Mouse (Mus musculus) yolk sac, embryonic 10.5 days (tissue): ENCODE measurements at regions not wholly inside any gene's neighbourhood (a gene's known extent, or its start where the extent isn't known, plus 50 kb on each side); places are given as distances from the start of the nearest gene placed in this dataset.
A peak's percentile ranks its signal among the peaks of the same experiment; 100 is the strongest.

Experiments
- DNase-seq: peaks from one replicate; pipeline ENCODE4 v3.0.0-alpha.2; 2017; ENCODE audit warnings: low spot score

DNA sequence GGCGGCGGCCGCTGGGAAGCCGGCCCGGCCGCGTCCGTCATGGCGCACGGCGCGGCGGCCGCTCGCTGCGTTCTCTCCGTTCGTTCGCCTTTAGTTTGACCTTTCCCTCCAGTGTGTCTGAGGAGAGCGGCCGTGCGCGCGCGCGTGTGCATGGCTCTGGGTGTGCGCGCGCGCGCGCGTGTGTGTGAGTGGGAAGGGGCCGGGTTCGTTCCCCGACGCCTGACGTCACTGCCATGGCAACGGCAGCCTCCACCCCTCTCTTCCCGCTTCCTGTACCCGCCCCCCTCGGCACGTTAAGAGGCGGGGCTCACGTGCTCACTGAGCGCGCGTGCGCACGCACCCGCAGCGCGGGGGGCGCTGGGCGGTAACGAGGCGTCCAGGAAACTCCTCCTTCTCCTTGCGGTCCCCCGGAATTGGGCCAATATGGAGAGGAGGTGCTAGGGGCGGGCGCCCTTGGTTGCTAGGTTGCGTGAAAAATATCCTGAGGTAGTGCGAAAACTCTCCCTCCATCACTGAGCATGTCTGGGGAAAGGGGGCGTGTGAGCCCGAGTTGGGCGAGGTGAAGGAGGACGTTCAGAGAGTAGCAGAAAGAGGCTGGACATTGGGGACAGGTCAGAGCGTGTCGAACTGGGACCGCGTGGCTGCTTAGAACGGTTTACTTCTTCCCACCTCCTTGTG, 1862.5 kb upstream of the Lrrc6 start:
- DNase-seq, result peak; percentile 98

DNA sequence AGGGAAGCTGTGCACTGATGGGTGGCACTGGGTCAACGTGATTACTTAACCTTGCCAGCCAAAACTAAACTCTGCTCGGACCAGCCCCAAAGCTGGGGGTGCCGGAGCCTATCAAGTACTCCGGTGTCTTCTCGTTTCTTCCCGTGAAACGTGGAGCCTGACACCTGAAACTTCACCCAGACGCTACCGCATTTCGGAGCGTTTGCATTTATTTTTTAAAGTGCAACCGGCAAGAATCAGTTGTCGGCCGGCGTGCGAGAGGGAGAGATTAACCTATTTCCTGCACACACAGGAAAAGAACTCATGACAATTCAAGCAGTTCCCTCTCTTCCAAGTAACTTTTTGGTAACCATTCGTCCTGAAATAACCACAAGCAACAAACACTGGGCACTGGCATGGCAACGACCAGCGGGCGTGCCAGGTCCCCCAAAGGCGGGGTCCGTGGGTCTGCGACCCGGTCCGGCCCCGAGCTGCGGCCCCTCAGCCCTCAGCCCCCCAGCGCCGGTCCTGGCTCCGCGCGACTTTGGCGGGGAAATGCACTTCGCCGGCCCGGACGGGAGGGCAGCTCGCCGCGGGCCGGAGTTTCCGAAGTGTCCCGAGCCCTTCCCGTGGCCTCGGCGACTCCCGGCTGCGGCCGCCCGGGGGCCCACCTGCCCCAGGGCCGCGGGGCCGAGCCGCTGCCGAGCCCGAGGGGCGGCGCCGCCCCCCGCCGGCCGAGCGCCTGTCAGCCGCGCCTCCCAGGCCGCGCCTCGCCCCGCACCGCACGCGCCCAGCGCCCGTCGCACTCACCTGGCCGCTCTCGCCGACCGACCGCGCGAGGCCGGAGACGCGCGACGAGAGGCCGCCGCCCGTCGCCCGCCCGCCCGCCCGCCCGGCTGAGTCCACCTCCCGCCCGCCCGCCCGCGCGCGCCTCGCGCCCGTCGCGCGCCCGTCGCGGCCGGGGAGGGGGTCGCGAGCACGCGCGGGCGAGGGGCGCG, 1861.7 kb upstream of the Lrrc6 start:
- peak; percentile 47 for DNase-seq

DNA sequence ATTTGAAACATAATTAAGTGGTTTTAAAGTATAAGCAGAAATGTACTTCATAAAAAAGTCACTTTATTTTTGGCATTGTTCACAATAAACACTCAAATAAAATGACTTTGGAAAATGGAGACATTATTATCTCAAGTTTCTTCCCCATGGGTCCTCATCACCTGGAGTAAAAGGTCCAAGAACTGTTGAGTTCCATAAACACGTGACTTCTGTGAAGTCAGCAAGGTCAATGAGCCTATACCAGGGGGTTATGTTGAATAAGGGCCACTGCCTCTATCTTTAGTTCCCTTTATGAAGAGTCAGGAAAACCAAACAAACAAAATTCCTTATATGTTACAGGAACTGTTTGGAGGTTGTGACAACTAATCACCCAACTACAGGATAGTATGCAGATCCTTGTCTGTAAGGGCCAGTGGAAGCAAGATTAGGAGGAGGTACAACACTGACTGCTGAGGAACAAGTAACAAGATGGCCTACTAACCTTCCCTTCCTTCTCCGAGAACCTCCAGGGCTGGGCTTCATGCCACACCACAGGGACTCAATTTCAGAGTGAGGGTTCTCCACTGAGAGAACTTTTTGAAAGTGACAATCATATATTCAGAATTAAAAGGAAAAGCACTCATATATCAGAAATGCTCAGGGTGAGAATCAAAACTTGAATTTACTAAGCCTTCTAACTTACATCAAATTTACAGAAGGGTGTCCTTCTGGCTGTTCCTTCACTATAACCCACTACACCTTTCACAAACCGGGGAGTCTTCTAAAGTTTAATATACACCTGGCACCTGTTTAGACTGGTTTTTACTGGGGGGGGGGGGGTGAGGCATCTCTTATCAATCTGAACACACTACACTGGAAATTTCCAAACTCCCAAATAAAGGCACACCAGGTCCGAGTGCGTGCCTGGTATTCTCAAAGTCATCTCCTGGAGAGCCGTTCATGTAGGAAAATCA, 1860.5 kb upstream of the Lrrc6 start:
- no peak for DNase-seq

DNA sequence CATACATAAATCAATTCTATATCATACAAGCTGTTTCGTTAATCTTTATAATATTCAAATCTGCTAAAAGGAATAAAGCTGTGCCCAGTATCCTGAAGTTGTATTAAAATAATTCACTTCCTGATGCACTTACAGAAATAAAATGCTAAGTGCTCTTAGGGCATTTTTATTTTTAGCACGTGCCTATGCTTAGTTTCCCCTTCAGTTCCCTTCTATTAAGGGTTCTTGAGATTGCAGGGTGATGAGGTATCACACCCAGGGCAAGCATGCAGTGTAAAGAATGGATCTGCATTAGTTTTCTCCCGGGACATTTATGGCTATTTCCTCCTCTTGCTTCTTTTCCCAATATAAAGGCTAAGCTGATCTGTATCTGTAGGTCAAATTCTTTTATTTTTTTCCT, 1858.8 kb upstream of the Lrrc6 start:
- no peak for DNase-seq

DNA sequence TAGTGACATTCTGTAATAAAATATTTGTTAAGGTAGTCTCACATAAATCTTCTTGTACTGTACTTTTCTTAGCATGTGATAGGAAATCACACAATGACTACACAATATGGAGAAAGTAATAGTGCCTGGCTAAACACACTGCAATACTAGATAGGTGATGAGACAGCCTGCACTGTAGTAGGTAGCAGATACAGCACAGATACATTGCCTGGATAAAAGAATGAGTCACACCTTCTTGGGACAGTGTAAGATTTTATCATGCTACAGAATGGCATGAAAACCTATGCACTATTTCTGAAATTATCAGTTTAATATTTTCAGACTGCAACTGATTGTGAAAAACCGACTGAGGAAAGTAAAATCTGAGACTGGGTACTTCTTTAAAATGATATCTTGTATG, 1855.2 kb upstream of the Lrrc6 start:
- DNase-seq, result no peak

DNA sequence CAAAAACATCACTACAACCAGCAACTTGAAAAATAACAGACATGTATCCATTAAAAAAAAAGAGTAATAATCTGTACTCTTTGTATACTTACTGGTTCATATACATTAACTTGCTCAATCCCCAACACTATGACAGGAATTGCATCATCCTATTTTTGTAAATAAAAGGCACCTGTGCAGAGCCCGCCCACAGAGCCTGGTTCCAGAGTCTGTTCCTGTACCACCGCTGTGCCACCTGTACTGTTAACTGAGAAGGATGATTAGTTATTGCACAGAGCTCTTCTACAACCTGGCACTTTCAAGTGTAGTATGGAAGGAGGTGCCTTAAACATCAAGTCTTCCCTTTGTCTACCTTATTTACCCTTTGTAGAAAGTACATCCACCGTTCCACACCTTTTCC, 1843.9 kb upstream of the Lrrc6 start:
- no peak for DNase-seq

DNA sequence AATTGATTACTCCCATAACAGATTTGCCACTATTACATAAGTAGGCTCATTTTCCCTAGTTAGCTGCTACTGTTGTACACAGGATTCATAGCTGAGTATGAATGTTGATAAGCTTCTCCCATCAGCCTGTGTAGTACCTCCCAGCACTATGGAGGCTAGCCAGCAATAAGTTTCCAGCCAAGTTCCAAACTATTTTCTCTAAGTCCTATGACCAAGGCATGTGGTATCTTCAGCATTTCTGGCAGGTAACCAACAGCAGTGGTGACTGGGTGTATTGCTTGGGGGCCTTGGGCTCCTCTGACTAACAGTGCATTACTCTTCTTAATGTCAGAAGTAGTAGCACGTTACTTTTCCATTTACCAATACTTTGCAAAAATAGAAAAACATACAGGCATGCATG, 1841.8 kb upstream of the Lrrc6 start:
- DNase-seq, result no peak

DNA sequence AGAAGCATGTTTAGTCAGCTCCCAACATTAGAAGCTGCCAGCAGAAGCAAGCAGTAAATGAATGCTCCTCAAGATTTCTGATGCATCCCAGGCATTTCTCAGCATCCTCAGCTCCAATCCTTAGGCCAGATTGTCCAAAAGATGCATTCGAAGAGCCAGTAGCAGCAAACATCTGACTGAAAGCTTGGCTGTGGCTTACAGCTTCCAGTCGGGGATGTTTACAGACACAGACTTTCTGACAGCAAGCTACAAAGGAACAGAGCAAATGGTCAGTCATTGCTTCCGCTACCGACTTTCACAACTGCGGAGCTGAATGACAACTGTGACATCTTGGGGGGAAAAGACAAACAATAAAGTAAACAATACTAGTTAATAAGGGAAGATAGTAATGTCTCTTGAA, 1840.3 kb upstream of the Lrrc6 start:
- no peak for DNase-seq

DNA sequence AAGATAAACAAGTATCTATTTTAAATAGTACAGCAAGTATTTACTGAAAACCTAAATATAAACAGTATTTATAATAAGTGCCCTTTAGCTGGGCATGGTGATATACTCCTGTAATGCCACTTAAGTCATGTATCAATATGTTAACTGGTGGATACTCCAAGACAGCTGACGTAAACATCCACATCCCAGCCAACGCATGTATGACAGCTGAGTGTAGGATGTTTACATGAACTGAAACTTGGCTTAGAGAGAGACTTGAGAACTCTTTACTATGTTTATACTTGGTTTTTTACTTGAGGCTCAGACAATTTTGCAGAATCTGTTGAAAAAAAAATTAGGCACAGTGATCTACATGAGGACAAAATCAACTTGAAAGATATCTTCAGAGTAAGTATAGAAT, 1836.6 kb upstream of the Lrrc6 start:
- no peak for DNase-seq

DNA sequence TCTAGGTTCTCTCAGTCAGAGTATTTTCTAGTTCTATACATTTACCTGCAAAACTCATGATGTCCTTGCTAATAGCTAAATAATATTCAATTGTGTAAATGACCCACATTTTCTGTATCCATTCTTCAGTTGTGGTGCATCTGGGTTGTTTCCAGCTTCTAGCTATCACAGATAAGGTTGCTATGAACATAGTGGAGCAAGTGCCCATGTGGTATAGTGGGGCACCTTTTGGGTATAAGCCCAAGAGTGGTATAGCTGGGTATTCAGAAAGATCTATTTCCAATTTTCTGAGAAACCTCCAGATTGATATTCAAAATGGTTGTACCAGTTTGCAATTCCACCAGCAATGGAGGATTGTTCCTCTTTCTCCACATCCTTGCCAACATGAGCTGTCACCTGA, 1835.1 kb upstream of the Lrrc6 start:
- no peak for DNase-seq

DNA sequence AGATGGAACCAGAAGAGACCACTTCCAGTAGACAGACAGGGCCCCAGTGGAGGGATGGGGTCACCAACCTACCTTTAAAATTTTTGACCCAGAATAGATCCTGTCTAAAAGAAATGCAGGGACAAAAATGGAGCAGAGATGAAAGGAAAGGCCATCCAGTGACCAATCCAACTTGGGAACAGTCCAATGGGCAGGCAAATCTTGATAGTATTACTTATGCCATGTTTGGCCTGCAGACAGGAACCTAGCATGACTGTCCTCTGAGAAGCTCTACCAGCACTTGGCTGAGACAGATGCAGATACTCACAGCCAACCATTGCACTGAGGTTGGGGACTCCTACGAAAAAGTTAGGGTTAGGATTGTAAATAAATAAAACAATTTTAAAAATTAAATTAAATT, 1815.4 kb upstream of the Lrrc6 start:
- no peak for DNase-seq
